23 mouse cellular contexts compared by ENCODE assay signal in genomic region chr16:91859203-91859602, GRCm38 (mm10).
DNase-seq lines count a peak whose midpoint lies in the region; ATAC-seq and TF ChIP-seq lines count a peak whose summit lies in the region.
"Had no signal": no experiment of that assay in that cellular context is flagged by ENCODE, and none has a peak within 500 bp of the region (broad histone marks: within the 10 kb centered on the region; RNA-seq: fewer than 3 reads in every experiment).

No protein-coding gene starts in this region.

- peaks cover 17% of the 10 kb centered on the region for H3K36me3 ChIP-seq in forebrain, embryonic 16.5 days (ENCODE audit: control insufficient read depth, insufficient read depth)

- peaks cover 22% of the 10 kb centered on the region for H3K4me1 ChIP-seq in cerebellum, adult 2 months (ENCODE audit: control insufficient read depth, insufficient read depth, low read length)
- peaks cover 12% of the 10 kb centered on the region; the same call in 1 of the 2 replicates for H3K4me1 ChIP-seq in forebrain, embryonic 16.5 days (replicated peaks; ENCODE audit: control insufficient read depth, insufficient read depth, low read length)

- H3K9me3 ChIP-seq in forebrain, embryonic 16.5 days (ENCODE audit: control insufficient read depth, low read length) = no peaks in the 10 kb centered on the region
- H3K9me3 ChIP-seq: embryonic facial prominence, embryonic 15.5 days; forebrain, embryonic 10.5 days; heart, embryonic 13.5 days; hindbrain, embryonic 15.5 days had no signal

- no peak overlapping the region for H3K4me2 ChIP-seq in forebrain, embryonic 16.5 days (ENCODE audit: low read length)
- H3K4me2 ChIP-seq: embryonic facial prominence, embryonic 15.5 days; heart, embryonic 13.5 days; hindbrain, embryonic 15.5 days had no signal

- ATAC-seq in forebrain, embryonic 16.5 days = no peak
- ATAC-seq: activated CD4-positive, CD25-positive, alpha-beta regulatory T cell, adult 4 months; forebrain, embryonic 14.5 days; intestine, embryonic 16.5 days; Patski had no signal

- TF ChIP-seq POLR2A in cerebellum, adult 2 months (IDR thresholded peaks at IDR 0.05; ENCODE audit: borderline replicate concordance, insufficient read depth, low read length) = no peak

- H3K27me3 ChIP-seq in cerebellum, adult 2 months (ENCODE audit: control insufficient read depth, insufficient read depth, low read length) = no peaks in the 10 kb centered on the region
- no peaks in the 10 kb centered on the region for H3K27me3 ChIP-seq in forebrain, embryonic 16.5 days (replicated peaks; ENCODE audit: control insufficient read depth, insufficient read depth, low read length)
- H3K27me3 ChIP-seq: CH12.LX; embryonic facial prominence, embryonic 15.5 days; heart, embryonic 13.5 days; hindbrain, embryonic 15.5 days; Patski had no signal

- DNase-seq in cerebellum, adult 18-20 months = peak; percentile 47 to 61
- no peak for DNase-seq in cerebellum, adult 8-10 months
- peak; percentile 48 for DNase-seq in adipocyte (ENCODE audit: low spot score)
- peak in 1 of 2 experiments; percentile 71 for DNase-seq in cerebellum, adult 2 months
- DNase-seq in cerebellum, postnatal 25 days = peak; percentile 57 to 70
- no peak for DNase-seq in adrenal gland, adult 18-20 months (ENCODE audit: low spot score in 2 of 2)
- DNase-seq: adrenal gland, adult 8-10 months; adrenal gland, postnatal 36 days; embryo, embryonic 11 days; gastrocnemius, postnatal 25 days; heart, postnatal 36 days; kidney, adult 2 months had no signal

- H3K27ac ChIP-seq in cerebellum, adult 2 months (ENCODE audit: insufficient read depth, low read length) = peak overlapping the region; percentile 38; the same call in 1 of the 2 replicates
- no peak overlapping the region for H3K27ac ChIP-seq in forebrain, embryonic 16.5 days (ENCODE audit: low read length)
- H3K27ac ChIP-seq: embryonic facial prominence, embryonic 15.5 days; forebrain, embryonic 10.5 days had no signal

- no peak overlapping the region for H3K9ac ChIP-seq in forebrain, embryonic 16.5 days (replicated peaks; ENCODE audit: low read depth, low read length)
- H3K9ac ChIP-seq: embryonic facial prominence, embryonic 15.5 days; heart, embryonic 13.5 days; hindbrain, embryonic 15.5 days had no signal

- no peak for TF ChIP-seq CTCF in cerebellum, adult 2 months (IDR thresholded peaks at IDR 0.05; ENCODE audit: borderline replicate concordance, insufficient read depth, low read depth, low read length)

- 23% methylated on average over 3 of the region's 3 CpGs for WGBS in cerebellum, adult 2 months
- 88% methylated on average over 3 of the region's 3 CpGs for WGBS in forebrain, embryonic 16.5 days

- H3K4me3 ChIP-seq in cerebellum, adult 2 months (replicated peaks; ENCODE audit: insufficient read depth, low read depth, low read length) = no peak overlapping the region
- H3K4me3 ChIP-seq in forebrain, embryonic 16.5 days (replicated peaks; ENCODE audit: low read length) = no peak overlapping the region
- H3K4me3 ChIP-seq: embryonic facial prominence, embryonic 15.5 days; erythroblast, embryonic 14.5 days; forebrain, embryonic 10.5 days; heart, embryonic 13.5 days; hindbrain, embryonic 15.5 days had no signal

Comparison
In these comparisons a context has a peak if more than half of its experiments do, and no peak if none do; other contexts are left out.
1. DNase-seq: peak in cerebellum, adult 18-20 months (2 of 2), adipocyte (single experiment) and cerebellum, postnatal 25 days (2 of 2); none in cerebellum, adult 8-10 months (single experiment) and adrenal gland, adult 18-20 months (0 of 2).